Comparison of ENCODE assay signal across 8 mouse cellular contexts in genomic region chr8:70674716-70675115, GRCm38 (mm10). TPM values are rescaled to one million over a fixed set of nuclear protein-coding genes. Genes with fewer than 3 reads are reported as not detected.
DNase-seq lines count a peak whose midpoint lies in the region; ATAC-seq and TF ChIP-seq lines count a peak whose summit lies in the region.

No protein-coding gene starts in this region.

- 88% methylated on average over 4 of the region's 4 CpGs for WGBS in hindbrain, embryonic 10.5 days
- WGBS in hindbrain, embryonic 11.5 days = 90% methylated on average over 4 of the region's 4 CpGs
- WGBS in forebrain, embryonic 13.5 days = 85% methylated on average over 4 of the region's 4 CpGs
- 35% methylated on average over 4 of the region's 4 CpGs for WGBS in liver, embryonic 14.5 days (ENCODE audit: insufficient replicate concordance)

- DNase-seq in hindbrain, embryonic 10.5 days (ENCODE audit: low spot score) = no peak
- DNase-seq in hindbrain, embryonic 11.5 days (ENCODE audit: low spot score) = no peak
- peak; percentile 77 for DNase-seq in ES-CJ7 (ENCODE audit: low read depth, low spot score)
- DNase-seq in liver, embryonic 14.5 days (ENCODE audit: low read depth in 3 of 3, low spot score in 3 of 3) = no peak
- no peak for DNase-seq in T-cell, adult 2 months (ENCODE audit: low spot score)
- no peak for DNase-seq in urinary bladder, postnatal 25 days (ENCODE audit: low spot score)
- no peak for DNase-seq in spleen, adult 18-20 months

- TF ChIP-seq EP300 in liver, embryonic 14.5 days (IDR thresholded peaks at IDR 0.05; ENCODE audit: low read depth) = no peak

- H3K4me3 ChIP-seq in hindbrain, embryonic 10.5 days = peak overlapping the region; percentile 71
- H3K4me3 ChIP-seq in hindbrain, embryonic 11.5 days (ENCODE audit: low read depth, low read length) = no peak overlapping the region
- H3K4me3 ChIP-seq in forebrain, embryonic 13.5 days = no peak overlapping the region
- no peak overlapping the region; a peak in 1 of 4 replicates for H3K4me3 ChIP-seq in liver, embryonic 14.5 days (ENCODE audit: insufficient read depth in 1 of 2, low read depth in 2 of 2, low read length in 2 of 2)

- no peak overlapping the region for H3K4me2 ChIP-seq in hindbrain, embryonic 11.5 days (replicated peaks; ENCODE audit: low read depth, low read length)
- H3K4me2 ChIP-seq in forebrain, embryonic 13.5 days = peak overlapping the region; percentile 81
- peak overlapping the region; percentile 97 for H3K4me2 ChIP-seq in liver, embryonic 14.5 days (ENCODE audit: low read depth)

- H3K9me3 ChIP-seq in hindbrain, embryonic 10.5 days = no peaks in the 10 kb centered on the region
- no peaks in the 10 kb centered on the region for H3K9me3 ChIP-seq in hindbrain, embryonic 11.5 days (ENCODE audit: control insufficient read depth, low read length)
- H3K9me3 ChIP-seq in forebrain, embryonic 13.5 days (replicated peaks) = no peaks in the 10 kb centered on the region
- no peaks in the 10 kb centered on the region for H3K9me3 ChIP-seq in liver, embryonic 14.5 days (ENCODE audit: control insufficient read depth, low read length)

- ATAC-seq in hindbrain, embryonic 11.5 days (ENCODE audit: low FRiP score) = no peak
- ATAC-seq in forebrain, embryonic 13.5 days = no peak
- ATAC-seq in liver, embryonic 14.5 days (ENCODE audit: insufficient read depth) = no peak

- H3K9ac ChIP-seq in hindbrain, embryonic 11.5 days (ENCODE audit: low read depth, low read length) = no peak overlapping the region
- peak overlapping the region; percentile 78 for H3K9ac ChIP-seq in forebrain, embryonic 13.5 days
- peak overlapping the region; percentile 45 for H3K9ac ChIP-seq in liver, embryonic 14.5 days (replicated peaks)

- peak overlapping the region; percentile 98 for H3K27ac ChIP-seq in hindbrain, embryonic 10.5 days
- H3K27ac ChIP-seq in hindbrain, embryonic 11.5 days (ENCODE audit: low read depth, low read length) = no peak overlapping the region
- no peak overlapping the region for H3K27ac ChIP-seq in forebrain, embryonic 13.5 days
- H3K27ac ChIP-seq in liver, embryonic 14.5 days = peak overlapping the region; percentile 50

- peaks cover 31% of the 10 kb centered on the region for H3K4me1 ChIP-seq in hindbrain, embryonic 10.5 days (replicated peaks)
- H3K4me1 ChIP-seq in hindbrain, embryonic 11.5 days (replicated peaks; ENCODE audit: control insufficient read depth, insufficient read depth, low read length) = peaks cover 4% of the 10 kb centered on the region
- peaks cover 20% of the 10 kb centered on the region for H3K4me1 ChIP-seq in forebrain, embryonic 13.5 days
- H3K4me1 ChIP-seq in liver, embryonic 14.5 days (replicated peaks; ENCODE audit: control insufficient read depth in 2 of 2, insufficient read depth in 2 of 2, low read length in 1 of 2) = peaks cover 36% of the 10 kb centered on the region in 2 experiments

- no peaks in the 10 kb centered on the region for H3K27me3 ChIP-seq in hindbrain, embryonic 10.5 days (ENCODE audit: insufficient read depth, poor library complexity, severe bottlenecking)
- no peaks in the 10 kb centered on the region for H3K27me3 ChIP-seq in hindbrain, embryonic 11.5 days (ENCODE audit: control insufficient read depth, insufficient read depth, low read length)
- H3K27me3 ChIP-seq in forebrain, embryonic 13.5 days = no peaks in the 10 kb centered on the region
- no peaks in the 10 kb centered on the region for H3K27me3 ChIP-seq in liver, embryonic 14.5 days (ENCODE audit: control insufficient read depth, insufficient read depth, low read length)

- TF ChIP-seq CTCF in liver, embryonic 14.5 days (IDR thresholded peaks at IDR 0.05; ENCODE audit: low read depth) = no peak

- H3K36me3 ChIP-seq in hindbrain, embryonic 10.5 days = peaks cover 36% of the 10 kb centered on the region
- H3K36me3 ChIP-seq in hindbrain, embryonic 11.5 days (ENCODE audit: control insufficient read depth, insufficient read depth, low read length) = peaks cover 6% of the 10 kb centered on the region; the same call in 1 of the 2 replicates
- peaks cover 30% of the 10 kb centered on the region for H3K36me3 ChIP-seq in forebrain, embryonic 13.5 days (ENCODE audit: poor library complexity, severe bottlenecking)
- H3K36me3 ChIP-seq in liver, embryonic 14.5 days (replicated peaks; ENCODE audit: control insufficient read depth, insufficient read depth, low read depth) = peaks cover 9% of the 10 kb centered on the region

RNA-seq across cellular contexts. Expression of gene Lsm4, which starts 1.7 kb away (rescaled TPM):
- polyA plus RNA-seq in hindbrain, embryonic 10.5 days (2016; fragmentation: Nextera tagmentation; extraction: Ambion mirVana) = 344 and 354 TPM in 2 replicates
- 282 and 299 TPM in 2 replicates for polyA plus RNA-seq in hindbrain, embryonic 11.5 days (2014; fragmentation: Nextera tagmentation; extraction: Ambion mirVana)
- polyA plus RNA-seq in forebrain, embryonic 13.5 days (2015; fragmentation: Nextera tagmentation; extraction: Ambion mirVana) = 238 and 239 TPM in 2 replicates
- 134 and 478 TPM in 2 replicates for polyA plus RNA-seq in liver, embryonic 14.5 days (2012; rRNA removed)
- 160 and 176 TPM in 2 replicates for polyA plus RNA-seq in liver, embryonic 14.5 days (2014; fragmentation: Nextera tagmentation; extraction: Ambion mirVana)

RNA-seq across cellular contexts. Expression of gene Pgpep1, which starts 14.5 kb away (rescaled TPM):
- polyA plus RNA-seq in hindbrain, embryonic 10.5 days (2016; fragmentation: Nextera tagmentation; extraction: Ambion mirVana) = 87.4 and 141 TPM in 2 replicates
- polyA plus RNA-seq in hindbrain, embryonic 11.5 days (2014; fragmentation: Nextera tagmentation; extraction: Ambion mirVana) = 170 TPM in 2 replicates
- 64.6 and 80.8 TPM in 2 replicates for polyA plus RNA-seq in forebrain, embryonic 13.5 days (2015; fragmentation: Nextera tagmentation; extraction: Ambion mirVana)
- polyA plus RNA-seq in liver, embryonic 14.5 days (2012; rRNA removed) = 7.6 and 8.6 TPM in 2 replicates
- polyA plus RNA-seq in liver, embryonic 14.5 days (2014; fragmentation: Nextera tagmentation; extraction: Ambion mirVana) = 19.8 and 23.5 TPM in 2 replicates

RNA-seq across cellular contexts. Expression of gene Jund, which starts 24.0 kb away (rescaled TPM):
- polyA plus RNA-seq in hindbrain, embryonic 10.5 days (2016; fragmentation: Nextera tagmentation; extraction: Ambion mirVana) = 64.6 and 128 TPM in 2 replicates
- polyA plus RNA-seq in hindbrain, embryonic 11.5 days (2014; fragmentation: Nextera tagmentation; extraction: Ambion mirVana) = 126 and 137 TPM in 2 replicates
- 58.6 and 68.8 TPM in 2 replicates for polyA plus RNA-seq in forebrain, embryonic 13.5 days (2015; fragmentation: Nextera tagmentation; extraction: Ambion mirVana)
- 28.4 and 29.4 TPM in 2 replicates for polyA plus RNA-seq in liver, embryonic 14.5 days (2012; rRNA removed)
- 20.3 and 21.8 TPM in 2 replicates for polyA plus RNA-seq in liver, embryonic 14.5 days (2014; fragmentation: Nextera tagmentation; extraction: Ambion mirVana)

RNA-seq across cellular contexts. Expression of gene Iqcn, which starts 28.5 kb away (rescaled TPM):
- 0.07 TPM in 1 of 2 replicates, not detected in the other for polyA plus RNA-seq in hindbrain, embryonic 10.5 days (2016; fragmentation: Nextera tagmentation; extraction: Ambion mirVana)
- 0.03 and 0.14 TPM in 2 replicates for polyA plus RNA-seq in hindbrain, embryonic 11.5 days (2014; fragmentation: Nextera tagmentation; extraction: Ambion mirVana)
- 0.05 and 0.11 TPM in 2 replicates for polyA plus RNA-seq in forebrain, embryonic 13.5 days (2015; fragmentation: Nextera tagmentation; extraction: Ambion mirVana)
- not detected in 2 replicates for polyA plus RNA-seq in liver, embryonic 14.5 days (2012; rRNA removed)
- not detected in 2 replicates for polyA plus RNA-seq in liver, embryonic 14.5 days (2014; fragmentation: Nextera tagmentation; extraction: Ambion mirVana)

RNA-seq across cellular contexts. Expression of gene Gdf15, which starts 42.5 kb away (rescaled TPM):
- polyA plus RNA-seq in hindbrain, embryonic 10.5 days (2016; fragmentation: Nextera tagmentation; extraction: Ambion mirVana) = not detected in 2 replicates
- polyA plus RNA-seq in hindbrain, embryonic 11.5 days (2014; fragmentation: Nextera tagmentation; extraction: Ambion mirVana) = not detected in 2 replicates
- 0.15 TPM in 1 of 2 replicates, not detected in the other for polyA plus RNA-seq in forebrain, embryonic 13.5 days (2015; fragmentation: Nextera tagmentation; extraction: Ambion mirVana)
- polyA plus RNA-seq in liver, embryonic 14.5 days (2012; rRNA removed) = 6.3 and 9.0 TPM in 2 replicates
- 1.2 and 2.8 TPM in 2 replicates for polyA plus RNA-seq in liver, embryonic 14.5 days (2014; fragmentation: Nextera tagmentation; extraction: Ambion mirVana)

Comparison
In these comparisons a context has a peak if more than half of its experiments do, and no peak if none do; other contexts are left out.
1. H3K27ac ChIP-seq: peak in hindbrain, embryonic 10.5 days (single experiment) and liver, embryonic 14.5 days (single experiment); none in hindbrain, embryonic 11.5 days (single experiment) and forebrain, embryonic 13.5 days (single experiment).